Mouse (Mus musculus) macrophage (primary cell): Measurements from ENCODE around the gene Slc16a11. TPM values are rescaled to one million over a fixed set of nuclear protein-coding genes. Genes with fewer than 3 reads are reported as not detected.

Experiments used
- H3K27ac ChIP-seq: fragments of 350-480 bp; formaldehyde crosslinking; 2 replicates; pipeline ENCODE4 v1.9.0; 2021
- H3K36me3 ChIP-seq: fragments of 350-480 bp; formaldehyde crosslinking; 2 replicates; pipeline ENCODE4 v1.9.0; 2021; ENCODE audit errors: inconsistent target
- H3K4me3 ChIP-seq: fragments of 350-480 bp; formaldehyde crosslinking; 2 replicates; pipeline ENCODE4 v1.9.0; 2021; ENCODE audit errors: inconsistent target
- H3K79me2 ChIP-seq: fragments of 350-480 bp; formaldehyde crosslinking; 2 replicates; pipeline ENCODE4 v1.9.0; 2021; ENCODE audit errors: inconsistent target
- WGBS: methylation state at CpG from one replicate; pipeline ENCODE4 v1.1.7; 2026; ENCODE audit warnings: inconsistent platforms; ENCODE audit not compliant: missing documents; 5-methylcytosine and 5-hydroxymethylcytosine counted together
- polyA plus RNA-seq: library from polyadenylated mRNA; stranded (reverse); fragments of 250-400 nt; gene quantifications from 3 replicates; pipeline ENCODE4 v1.2.4, GENCODE M21; 2018; ENCODE audit warnings: inconsistent platforms

The Slc16a11 gene
- polyA plus RNA-seq, 1 experiment from 2014 or later: not detected

DNA sequence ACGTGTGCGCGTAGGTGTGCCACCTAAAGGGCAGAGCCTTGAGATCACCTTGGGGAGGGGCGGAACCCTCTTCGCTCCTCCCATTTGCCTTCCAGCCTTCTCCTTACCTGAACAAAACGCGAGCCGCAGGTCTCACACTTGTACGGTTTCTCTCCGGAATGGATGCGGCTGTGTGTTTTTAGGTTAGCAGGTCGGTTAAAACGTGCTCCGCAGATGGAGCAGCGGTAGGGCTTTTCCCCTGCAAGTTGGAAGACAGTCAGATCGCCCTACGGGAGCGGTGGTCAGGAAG is 14.0 kb downstream of the Slc16a11 start:
- Histone ChIP-seq H3K4me3 (no peak overlapping the region), H3K27ac (no peak overlapping the region), H3K36me3 (no peaks in the 10 kb centered on the region), H3K79me2 (peaks cover 10% of the 10 kb centered on the region)
- WGBS: 69% methylated on average over 18 of the region's 18 CpGs

DNA sequence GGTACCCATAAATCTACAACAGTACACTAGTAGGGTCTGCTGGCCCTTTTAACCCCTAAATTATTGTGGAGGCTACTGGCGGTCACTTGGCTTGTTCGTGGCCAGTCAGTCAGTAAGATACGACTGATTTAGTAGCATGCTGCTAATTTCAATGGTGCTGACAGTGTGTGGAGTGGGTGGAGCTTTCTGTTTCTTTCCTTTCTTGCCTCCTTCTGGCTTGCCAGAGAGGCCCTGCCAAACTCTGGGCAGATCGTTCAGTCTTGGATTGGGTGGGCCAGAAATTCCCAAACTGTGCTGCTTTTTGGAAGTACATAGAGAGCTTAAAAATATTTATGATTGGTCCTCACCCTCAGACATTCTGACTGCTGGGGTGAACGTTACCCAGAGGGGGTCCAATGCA is 14.6 kb downstream of the Slc16a11 start:
- 71% methylated on average over 5 of the region's 5 CpGs for WGBS
- H3K36me3 ChIP-seq: no peaks in the 10 kb centered on the region
- peaks cover 4% of the 10 kb centered on the region; the same call in 1 of the 2 replicates for H3K79me2 ChIP-seq
- H3K27ac ChIP-seq: no peak overlapping the region
- no peak overlapping the region for H3K4me3 ChIP-seq

DNA sequence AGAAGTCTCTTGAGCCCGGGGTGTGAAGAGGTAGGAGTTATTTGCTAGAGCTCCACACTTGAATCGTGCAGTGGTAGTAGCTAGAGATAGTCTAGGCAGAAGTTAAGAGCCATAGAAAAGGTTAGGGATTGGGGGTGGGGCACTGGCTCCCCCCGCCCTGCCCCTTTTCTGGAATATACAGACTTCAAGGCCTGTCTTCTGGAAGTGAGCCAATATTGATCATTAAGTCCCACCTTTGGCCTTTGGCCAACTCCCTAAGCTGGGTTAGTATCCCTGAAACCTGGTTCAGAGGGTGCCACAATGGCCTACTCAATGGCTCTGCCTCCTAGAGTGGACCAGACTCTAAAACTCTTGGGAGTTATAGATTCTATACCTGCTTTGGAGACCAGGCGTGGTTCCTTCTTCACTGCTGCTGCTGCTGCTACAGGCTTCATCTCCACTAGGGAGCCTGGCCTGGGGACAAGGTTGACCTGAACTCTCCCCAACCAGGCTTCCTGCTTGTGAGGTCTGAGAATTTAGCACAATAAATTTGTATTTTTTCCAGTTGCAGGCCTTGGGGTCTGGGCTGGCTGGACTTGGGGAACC is 15.2 kb downstream of the Slc16a11 start:
- H3K27ac ChIP-seq: no peak overlapping the region
- 95% methylated on average over 4 of the region's 4 CpGs for WGBS
- no peaks in the 10 kb centered on the region for H3K36me3 ChIP-seq
- H3K4me3 ChIP-seq: no peak overlapping the region
- H3K79me2 ChIP-seq: no peaks in the 10 kb centered on the region

DNA sequence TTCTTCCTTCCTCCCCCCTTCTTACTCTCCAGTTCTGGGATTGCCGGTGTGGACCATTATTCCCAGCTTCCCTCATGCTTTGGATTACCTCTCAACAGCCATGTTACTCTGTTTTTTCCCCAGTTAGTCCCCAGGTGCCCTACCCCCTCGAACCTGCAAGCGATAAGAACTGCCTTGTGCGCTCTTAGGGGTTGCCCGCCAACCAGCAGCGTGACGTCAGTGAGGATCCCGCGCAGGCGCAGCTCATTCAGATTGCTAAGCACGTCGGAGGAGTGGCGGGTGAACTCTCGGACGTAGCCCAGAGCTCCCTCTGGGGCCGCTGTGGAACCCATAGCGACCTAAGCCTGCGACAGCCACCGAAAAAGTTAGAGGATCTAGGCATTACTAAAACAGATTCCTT is 16.3 kb downstream of the Slc16a11 start:
- H3K36me3 ChIP-seq: no peaks in the 10 kb centered on the region
- H3K27ac ChIP-seq: no peak overlapping the region
- no peaks in the 10 kb centered on the region for H3K79me2 ChIP-seq
- WGBS: 3% methylated on average over 19 of the region's 19 CpGs
- no peak overlapping the region; the same call in 1 of the 2 replicates for H3K4me3 ChIP-seq

DNA sequence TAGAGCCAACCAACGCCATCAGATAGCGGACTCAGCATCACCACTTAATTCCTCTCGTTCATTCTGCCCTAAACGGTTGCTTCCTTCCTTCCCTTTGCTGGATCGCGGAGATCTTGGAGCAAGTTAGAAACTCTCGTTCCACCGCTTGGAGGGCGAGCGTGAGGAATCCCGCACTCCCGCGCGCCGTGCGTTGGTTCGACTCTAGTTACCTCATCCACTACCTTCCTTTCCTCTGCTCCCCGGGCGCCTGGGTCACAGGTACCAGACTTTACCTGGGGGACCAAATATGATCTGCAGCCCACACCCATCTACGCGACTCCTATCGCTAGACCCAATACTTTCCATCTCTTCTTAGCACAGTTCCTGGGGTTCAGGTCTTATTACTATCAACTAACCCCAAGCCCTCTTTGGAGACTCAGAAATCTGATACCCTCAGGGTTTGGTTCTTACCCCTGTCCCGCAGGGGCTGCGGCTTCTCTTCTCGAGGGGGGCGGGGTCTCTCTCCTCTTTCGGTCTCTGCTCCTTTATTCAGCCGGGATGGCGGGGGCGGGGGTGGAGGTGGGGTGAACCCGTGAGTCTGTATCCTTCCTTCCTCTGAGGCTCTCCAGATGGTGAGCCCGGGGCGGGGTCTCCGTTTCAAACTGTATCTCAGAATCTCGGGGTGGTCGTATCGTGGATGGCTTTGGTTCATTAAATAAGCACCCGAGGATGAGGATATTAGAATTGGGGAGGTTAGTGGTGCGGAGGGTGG is 16.9 kb downstream of the Slc16a11 start, which contains the start of gene Bcl6b:
Bcl6b (minus strand) TSS at position 539 of the 751 bp plus-strand sequence.
- no peaks in the 10 kb centered on the region for H3K79me2 ChIP-seq
- H3K36me3 ChIP-seq: no peaks in the 10 kb centered on the region
- H3K27ac ChIP-seq: no peak within 1 kb of the TSS
- peak within 1 kb of the TSS; percentile 2; the same call in 1 of the 2 replicates for H3K4me3 ChIP-seq
- 2% methylated on average over 39 of the region's 39 CpGs for WGBS

DNA sequence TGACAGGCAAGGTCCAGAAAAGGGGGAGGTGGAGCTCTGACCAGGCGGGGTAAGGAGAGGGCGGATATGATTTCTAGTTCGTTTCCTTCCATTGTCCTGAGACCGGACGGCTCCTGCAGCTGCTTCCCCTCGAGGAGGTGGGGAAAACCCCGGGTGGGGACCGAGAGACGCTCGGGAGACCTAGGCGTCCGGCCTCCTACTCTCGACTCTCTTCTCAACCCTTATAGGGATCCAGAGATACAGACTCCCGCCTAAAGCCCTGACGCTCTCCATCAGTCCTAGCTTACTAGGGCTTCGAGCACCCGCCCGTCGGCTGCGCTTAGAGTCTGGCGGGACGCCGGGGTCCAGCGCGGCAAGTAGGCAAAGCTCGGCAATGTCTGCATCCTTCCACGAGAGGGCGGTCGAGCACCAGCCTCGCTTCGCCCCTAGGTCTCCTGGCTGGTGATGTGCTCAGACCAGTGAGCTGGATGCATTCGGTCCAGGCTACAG is 17.7 kb downstream of the Slc16a11 start:
- H3K36me3 ChIP-seq: peaks cover 5% of the 10 kb centered on the region; the same call in 1 of the 2 replicates
- 1% methylated on average over 32 of the region's 32 CpGs for WGBS
- no peak overlapping the region for H3K27ac ChIP-seq
- no peak overlapping the region for H3K4me3 ChIP-seq
- H3K79me2 ChIP-seq: no peaks in the 10 kb centered on the region

DNA sequence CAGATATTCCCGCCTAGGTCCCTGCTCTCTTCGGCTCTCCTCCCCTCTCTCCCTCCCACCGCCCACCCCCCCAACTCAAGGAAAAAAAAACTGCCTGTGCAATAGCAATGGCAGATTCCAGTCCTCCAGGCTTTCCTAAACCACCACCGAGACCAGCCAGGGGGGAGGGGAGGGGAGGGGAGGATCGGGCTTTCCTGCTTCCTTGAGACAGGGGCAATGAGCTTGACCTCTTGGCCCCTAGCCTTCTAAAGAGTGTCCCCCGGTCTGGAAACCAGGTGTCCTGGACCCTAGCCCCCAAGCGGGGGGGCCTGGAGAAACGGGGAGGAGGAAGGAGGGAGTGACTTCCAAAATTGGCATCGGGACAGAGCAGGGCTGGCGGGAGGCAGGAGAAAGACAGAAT is 20.0 kb downstream of the Slc16a11 start:
- 44% methylated on average over 8 of the region's 10 CpGs for WGBS
- no peak overlapping the region for H3K27ac ChIP-seq
- no peak overlapping the region for H3K4me3 ChIP-seq
- no peaks in the 10 kb centered on the region for H3K79me2 ChIP-seq
- H3K36me3 ChIP-seq: peaks cover 12% of the 10 kb centered on the region; the same call in 1 of the 2 replicates

DNA sequence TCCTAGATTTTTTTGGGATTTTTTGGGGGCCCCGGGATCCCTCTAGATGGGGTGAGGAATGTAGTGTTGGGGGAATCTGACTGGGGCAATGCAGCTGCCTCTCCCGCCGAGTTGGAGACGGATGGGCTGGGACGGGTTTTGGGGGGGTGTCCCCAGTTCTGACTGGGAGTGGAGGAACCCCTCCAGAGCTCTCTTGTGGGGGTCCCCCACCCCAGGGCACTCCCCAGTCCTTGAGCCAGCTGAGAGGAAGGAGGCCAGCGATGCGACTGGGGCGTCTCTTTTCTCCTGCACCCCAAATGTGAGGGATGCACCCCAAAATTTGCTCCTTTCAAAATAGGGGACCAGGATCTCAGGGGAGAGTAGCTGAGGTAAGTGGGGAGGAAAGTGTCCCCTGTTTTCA is 20.5 kb downstream of the Slc16a11 start:
- WGBS: 76% methylated on average over 7 of the region's 8 CpGs
- Histone ChIP-seq H3K27ac (no peak overlapping the region), H3K36me3 (peaks cover 12% of the 10 kb centered on the region; the same call in 1 of the 2 replicates), H3K4me3 (no peak overlapping the region), H3K79me2 (no peaks in the 10 kb centered on the region)

DNA sequence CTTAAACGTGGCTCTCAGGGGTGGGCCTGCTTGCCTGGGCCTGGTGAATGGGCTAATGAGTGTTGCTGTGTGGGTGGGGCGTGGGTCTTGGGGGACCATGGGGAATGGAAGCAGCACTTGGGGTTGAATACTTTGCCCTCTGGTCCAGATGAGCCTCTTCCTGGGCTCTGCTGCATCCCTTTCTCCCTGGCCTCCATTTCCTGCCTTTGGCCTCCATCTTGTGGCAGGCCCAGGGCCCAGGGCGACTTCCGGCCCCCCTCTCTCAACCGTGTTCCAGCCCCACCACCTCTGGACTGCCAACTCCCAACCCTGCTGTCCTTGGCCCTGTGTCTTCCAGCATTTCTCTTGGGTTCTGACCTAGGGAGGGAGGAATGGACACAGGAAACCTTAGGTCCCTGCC is 21.5 kb downstream of the Slc16a11 start:
- whole genome bisulfite sequencing: 82% methylated on average over 5 of the region's 5 CpGs
- no peak overlapping the region for H3K27ac ChIP-seq

DNA sequence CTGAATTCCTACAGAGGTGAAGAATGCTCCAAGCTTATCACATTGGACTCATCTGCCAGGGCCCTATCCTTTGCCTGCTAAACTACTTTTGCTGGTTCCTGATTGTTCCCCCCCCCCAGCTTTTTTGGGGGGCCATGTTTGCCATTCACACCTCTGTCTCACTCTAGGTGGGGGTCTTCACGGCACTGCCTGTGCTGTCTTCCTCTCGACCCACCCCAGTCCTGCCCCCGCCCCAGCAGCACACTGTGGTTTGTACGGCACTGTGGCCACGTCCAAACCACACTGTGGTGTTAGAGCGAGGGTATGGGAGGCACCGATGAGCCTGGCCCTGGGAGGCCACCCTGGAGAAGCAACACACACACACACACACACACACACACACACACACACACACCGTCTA is 21.9 kb downstream of the Slc16a11 start:
- H3K36me3 ChIP-seq: peaks cover 12% of the 10 kb centered on the region; the same call in 1 of the 2 replicates
- WGBS: 20% methylated on average over 2 of the region's 8 CpGs
- H3K4me3 ChIP-seq: no peak overlapping the region
- H3K79me2 ChIP-seq: peaks cover 14% of the 10 kb centered on the region
- no peak overlapping the region for H3K27ac ChIP-seq

More for the DNA sequence above, 21.5 kb downstream of the Slc16a11 start:
- Histone ChIP-seq H3K36me3 (peaks cover 12% of the 10 kb centered on the region; the same call in 1 of the 2 replicates), H3K4me3 (no peak overlapping the region), H3K79me2 (peaks cover 9% of the 10 kb centered on the region)

DNA sequence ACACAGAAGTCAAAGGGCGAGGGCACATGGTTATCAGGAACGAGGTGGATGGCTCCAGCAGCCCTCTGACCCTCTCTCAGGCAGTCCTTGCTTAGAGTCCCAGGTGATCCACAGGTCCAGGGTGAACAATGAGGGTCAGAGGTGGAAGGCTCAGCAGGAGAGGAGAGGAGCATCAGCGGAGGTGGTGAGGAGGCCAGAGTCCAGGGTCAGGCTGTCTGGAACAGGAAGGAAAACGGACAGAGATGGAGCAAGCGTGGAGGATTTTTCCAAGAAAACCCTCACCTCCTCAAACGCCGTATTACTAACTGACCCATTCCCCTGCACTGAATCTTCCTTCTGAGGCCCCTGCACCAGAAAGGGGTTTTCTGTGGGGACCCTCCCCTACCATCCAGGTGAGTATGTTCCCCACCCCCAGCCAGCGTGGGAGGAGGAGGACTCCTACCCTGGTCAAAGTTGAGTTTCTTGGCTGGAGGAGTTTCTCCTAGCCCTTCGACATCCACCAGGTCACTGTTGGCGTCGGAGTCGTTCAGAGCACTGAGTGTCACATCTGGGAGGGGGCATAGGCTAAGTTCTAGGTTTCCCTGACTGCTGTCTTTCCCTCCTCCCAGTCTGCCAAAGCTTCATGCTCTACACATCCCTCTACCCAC is 22.8 kb downstream of the Slc16a11 start:
- Histone ChIP-seq H3K79me2 (peaks cover 19% of the 10 kb centered on the region), H3K27ac (no peak overlapping the region), H3K36me3 (peaks cover 12% of the 10 kb centered on the region; the same call in 1 of the 2 replicates), H3K4me3 (no peak overlapping the region)
- 91% methylated on average over 12 of the region's 12 CpGs for WGBS

DNA sequence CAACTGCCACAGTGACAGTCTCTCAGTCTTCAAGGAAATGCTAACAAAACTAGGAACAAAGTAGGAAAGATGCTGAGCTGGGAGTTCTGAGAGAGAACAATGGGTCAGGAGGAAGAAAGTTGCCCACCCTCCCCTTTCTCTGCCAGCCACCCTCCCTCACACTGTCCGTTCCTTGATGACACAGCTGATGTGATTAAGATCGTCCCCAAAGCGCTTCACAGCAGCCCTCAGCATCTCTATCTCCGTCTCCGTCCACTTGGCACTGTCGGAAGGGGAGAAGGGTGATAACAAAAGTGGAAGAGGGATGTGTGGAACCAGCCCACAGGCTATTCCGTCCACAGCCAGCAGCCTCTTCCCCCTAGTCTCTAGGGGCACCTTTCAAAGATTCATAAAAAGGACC is 24.2 kb downstream of the Slc16a11 start:
- peak overlapping the region; percentile 57 for H3K4me3 ChIP-seq
- WGBS: 67% methylated on average over 6 of the region's 7 CpGs
- peak overlapping the region; percentile 75 for H3K27ac ChIP-seq
- peaks cover 12% of the 10 kb centered on the region; the same call in 1 of the 2 replicates for H3K36me3 ChIP-seq
- peaks cover 25% of the 10 kb centered on the region for H3K79me2 ChIP-seq

DNA sequence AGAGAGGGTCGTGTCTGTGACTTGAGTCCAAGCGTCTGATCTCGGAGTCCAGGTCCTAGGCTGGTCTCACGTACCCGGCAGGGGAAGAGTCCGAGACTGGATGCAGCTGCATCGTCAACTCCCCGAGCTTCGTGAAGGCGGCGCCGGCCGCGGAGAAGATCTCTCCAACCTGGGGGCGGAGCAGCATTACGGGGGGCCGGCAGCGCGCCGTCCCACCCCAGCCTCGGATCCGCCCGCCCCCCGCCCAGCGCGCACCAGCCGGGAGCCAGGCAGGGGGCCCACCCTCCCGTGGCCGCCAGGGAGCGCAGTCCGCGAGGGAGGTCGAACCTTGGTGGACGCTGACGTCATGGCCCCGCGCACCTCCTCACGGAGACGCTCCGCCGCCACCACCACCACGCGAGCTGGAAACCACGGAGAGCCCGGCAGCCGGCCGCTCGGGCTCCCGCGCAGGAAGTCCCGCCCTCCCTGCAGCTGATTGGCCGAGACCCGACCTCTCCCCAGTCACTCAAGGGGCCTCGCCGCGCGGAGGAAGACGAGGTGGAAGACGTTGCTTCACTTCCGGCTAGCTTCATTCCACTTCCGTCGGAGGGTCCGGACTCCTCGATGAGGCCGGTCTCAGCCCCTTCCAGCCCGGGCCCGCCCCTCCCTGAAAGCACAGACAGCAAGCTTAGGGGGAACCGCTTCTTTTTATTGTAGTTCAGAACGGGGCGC is 25.1 kb downstream of the Slc16a11 start, which contains the start of gene 0610010K14Rik:
0610010K14Rik (minus strand) TSS at position 458 of the 711 bp plus-strand sequence.
- Histone ChIP-seq H3K27ac (peak within 1 kb of the TSS; percentile 90), H3K79me2 (peaks cover 25% of the 10 kb centered on the region), H3K36me3 (peaks cover 12% of the 10 kb centered on the region; the same call in 1 of the 2 replicates), H3K4me3 (peak within 1 kb of the TSS; percentile 100)
- 1% methylated on average over 63 of the region's 70 CpGs for WGBS
